Mouse (Mus musculus): ENCODE measurements at regions not wholly inside any gene's neighbourhood (a gene's known extent, or its start where the extent isn't known, plus 50 kb on each side); places are given as distances from the start of the nearest gene placed in this dataset.
"Not testable (repeated sequence)": the region's sequence is repeated elsewhere in the genome, so short reads cannot be mapped to it uniquely, and the experiment has no call there.

DNA sequence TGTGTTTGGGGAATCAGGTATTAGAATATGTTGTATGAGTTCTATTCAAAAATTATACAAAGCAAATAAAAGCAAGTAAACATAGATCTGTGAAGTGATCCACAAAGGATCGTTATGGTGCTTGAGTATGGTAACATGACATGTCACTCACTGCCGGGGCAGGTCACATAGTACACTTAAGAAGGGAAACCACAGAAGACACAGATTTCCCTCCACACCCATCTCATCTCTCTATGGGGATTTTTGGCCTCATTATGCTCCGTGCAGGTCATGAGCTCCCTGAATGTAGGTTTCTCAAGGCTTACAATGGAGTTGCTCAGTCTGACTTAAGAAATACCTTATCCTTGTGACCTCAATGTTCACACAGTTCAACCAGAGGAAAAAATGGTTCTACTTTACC lies 1034.8 kb upstream of the Zfp386 start:
- DNase-seq: no peak
- Histone ChIP-seq H3K27ac (no peak overlapping the region), H3K4me3 (no peak overlapping the region)
- intact Hi-C loops (cut with DNase I): no loop called here
- no peak for TF ChIP-seq CTCF (IDR thresholded peaks at IDR 0.05)

DNA sequence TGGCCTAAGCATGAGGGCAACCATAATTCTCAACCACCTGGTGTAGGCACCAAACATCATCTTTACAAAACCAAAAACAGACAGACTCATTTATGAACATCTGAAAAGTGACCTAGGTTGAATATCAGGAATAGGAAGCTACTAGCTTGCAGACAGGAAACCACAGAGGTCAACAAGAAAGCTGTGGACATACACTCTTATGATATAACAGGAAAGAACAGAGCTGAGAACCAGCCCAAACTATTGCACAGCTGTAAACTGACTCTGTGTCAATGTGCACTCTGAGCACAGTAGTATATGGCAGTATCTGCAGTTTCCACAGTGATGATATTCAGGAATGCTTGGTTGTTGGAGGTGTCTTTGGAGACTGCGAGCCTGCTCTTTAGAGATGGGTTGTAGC lies 1023.8 kb upstream of the Zfp386 start:
- intact Hi-C loops (cut with DNase I): no loop called here
- DNase-seq: no peak
- Histone ChIP-seq H3K4me3 (no peak overlapping the region), H3K27ac (no peak overlapping the region)
- no peak for TF ChIP-seq CTCF (IDR thresholded peaks at IDR 0.05)

DNA sequence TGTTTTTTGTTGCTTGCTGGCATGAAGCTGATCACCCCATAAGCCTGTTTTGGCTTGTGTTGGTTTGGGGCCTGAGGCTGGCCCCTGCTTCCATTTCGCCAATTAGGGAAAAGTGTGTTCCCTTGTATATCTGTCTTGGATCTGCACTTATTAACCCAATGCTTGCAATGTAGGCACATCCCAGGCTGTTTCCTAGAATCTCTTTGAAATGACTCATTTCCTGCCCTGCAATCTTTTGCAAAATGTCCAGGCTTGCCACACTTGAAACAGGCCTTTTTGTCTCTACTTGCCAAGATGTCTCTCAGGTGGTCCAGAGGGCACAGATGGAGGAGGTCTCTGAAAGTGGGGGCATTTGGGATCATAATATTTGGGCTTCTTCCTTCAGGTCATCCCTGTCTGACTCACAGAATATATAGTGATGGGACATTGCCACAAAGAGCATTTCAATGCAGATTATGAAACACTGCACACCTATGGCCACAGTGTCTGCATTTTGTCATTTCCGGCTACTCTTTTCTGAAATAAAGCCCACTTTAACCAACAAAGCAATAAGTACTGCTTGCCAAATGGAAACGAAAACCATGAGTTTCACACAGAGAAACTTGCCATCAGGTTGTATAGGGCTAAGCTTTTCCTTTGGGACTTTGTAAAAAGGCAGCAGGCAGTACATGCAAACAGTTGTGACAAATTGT lies 1012.9 kb upstream of the Zfp386 start:
- no peak overlapping the region for H3K4me3 ChIP-seq
- TF ChIP-seq CTCF (IDR thresholded peaks at IDR 0.05): no peak
- no peak for DNase-seq
- no peak overlapping the region for H3K27ac ChIP-seq
- intact Hi-C loops (cut with DNase I): no loop called here

DNA sequence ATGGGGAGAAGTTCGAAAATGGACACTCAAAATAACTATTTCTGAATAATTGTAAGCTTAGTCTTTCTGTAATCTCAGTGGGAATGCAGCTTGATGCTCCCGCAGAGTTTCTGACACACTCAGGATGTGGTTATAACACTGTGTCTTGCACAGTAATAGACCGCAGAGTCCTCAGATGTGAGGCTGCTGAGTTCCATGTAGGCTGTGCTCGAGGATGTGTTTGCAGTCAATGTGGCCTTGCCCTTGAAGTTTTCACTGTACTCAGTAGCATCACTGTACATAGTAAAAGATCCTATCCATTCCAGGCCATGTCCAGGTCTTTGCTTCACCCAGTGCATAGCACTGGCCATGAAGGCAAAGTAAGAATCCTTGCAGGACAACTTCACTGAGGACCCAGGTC lies 992.4 kb upstream of the Zfp386 start:
- intact Hi-C loops (cut with DNase I): no loop called here
- Histone ChIP-seq H3K27ac (no peak overlapping the region), H3K4me3 (no peak overlapping the region)
- DNase-seq: no peak
- no peak for TF ChIP-seq CTCF (IDR thresholded peaks at IDR 0.05)

DNA sequence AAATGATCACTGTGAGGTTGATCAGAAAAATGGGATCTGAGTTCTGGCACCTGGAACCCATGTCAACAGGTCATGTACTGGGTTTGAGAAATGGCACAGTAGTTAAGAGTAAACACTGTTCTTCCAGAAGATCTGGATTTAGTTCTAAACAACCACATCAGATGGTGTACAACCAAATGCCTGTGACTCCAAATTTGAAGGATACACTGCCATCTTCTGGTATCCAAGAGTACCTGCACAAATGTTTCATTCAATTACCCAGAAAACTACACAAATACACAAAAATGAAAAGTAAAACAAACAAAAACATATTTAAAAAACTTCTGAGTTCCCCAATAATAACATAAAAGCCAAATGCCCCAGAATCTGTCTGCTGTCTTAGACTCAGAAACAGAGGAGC lies 987.6 kb upstream of the Zfp386 start:
- intact Hi-C loops (cut with DNase I); DNase-seq; H3K27ac ChIP-seq; H3K4me3 ChIP-seq: not testable (repeated sequence)

DNA sequence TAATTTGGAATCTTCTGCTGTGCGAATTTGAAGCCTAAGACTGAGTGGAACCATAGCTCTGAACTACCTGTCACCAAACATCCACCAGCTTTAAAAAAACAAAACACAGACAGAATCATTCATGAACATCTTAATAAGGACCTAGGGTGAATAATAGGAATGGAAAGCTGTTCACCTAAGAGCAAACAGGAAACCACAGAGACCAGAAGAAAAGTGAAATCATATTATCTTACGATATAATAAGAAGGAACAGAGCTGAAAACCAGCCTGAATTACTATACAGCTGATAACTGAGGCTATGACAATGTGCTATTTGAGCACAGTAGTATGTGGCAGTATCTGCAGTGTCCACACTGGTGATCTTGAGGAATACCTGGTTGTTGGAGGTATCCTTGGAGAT lies 980.3 kb upstream of the Zfp386 start:
- intact Hi-C loops (cut with DNase I): no loop called here

DNA sequence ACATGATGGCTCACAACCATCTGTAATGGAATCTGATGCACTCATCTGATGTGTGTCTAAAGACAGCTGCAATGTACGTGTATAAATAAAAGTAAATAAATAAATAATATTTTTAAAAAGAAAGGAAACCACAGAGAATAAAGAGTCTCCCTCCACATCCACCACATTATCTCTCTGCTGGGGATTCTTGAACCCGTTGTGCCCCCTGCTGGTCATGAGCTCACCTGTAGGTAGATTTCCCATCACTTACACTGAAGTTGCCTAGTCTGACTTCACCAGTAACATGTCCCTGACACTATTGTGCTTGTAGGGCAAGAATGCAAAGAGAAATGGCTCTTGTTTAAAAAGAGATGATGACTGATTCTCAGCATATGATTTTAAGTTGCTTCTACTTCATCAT lies 956.1 kb upstream of the Zfp386 start:
- H3K27ac ChIP-seq; DNase-seq; intact Hi-C loops (cut with DNase I); H3K4me3 ChIP-seq: not testable (repeated sequence)

More for the DNA sequence above, 980.3 kb upstream of the Zfp386 start:
- no peak for TF ChIP-seq CTCF (IDR thresholded peaks at IDR 0.05)
- no peak overlapping the region for H3K4me3 ChIP-seq
- DNase-seq: no peak
- no peak overlapping the region for H3K27ac ChIP-seq

DNA sequence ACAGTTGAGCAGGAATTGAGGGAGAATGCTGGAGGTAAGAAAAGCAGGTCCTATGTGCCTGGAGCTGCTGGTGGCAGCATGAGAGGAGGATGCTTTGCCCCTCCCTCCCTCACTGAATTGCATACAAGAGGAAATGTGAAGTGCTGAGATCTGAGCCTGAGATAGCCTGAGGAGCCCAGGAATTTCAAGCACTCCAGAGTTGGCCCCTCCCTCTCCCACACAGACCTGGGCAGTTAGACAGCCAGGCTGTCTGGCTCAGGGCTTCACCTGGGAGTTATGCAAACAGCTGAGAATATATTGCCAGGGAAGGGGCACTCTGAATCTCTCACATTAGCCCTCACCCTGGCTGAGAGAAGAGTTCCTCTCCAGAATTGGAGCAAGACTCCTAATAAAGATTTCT lies 937.8 kb upstream of the Zfp386 start:
- no peak for DNase-seq
- Histone ChIP-seq H3K4me3 (no peak overlapping the region), H3K27ac (no peak overlapping the region)
- intact Hi-C loops (cut with DNase I): no loop called here
- no peak for TF ChIP-seq CTCF (IDR thresholded peaks at IDR 0.05)

DNA sequence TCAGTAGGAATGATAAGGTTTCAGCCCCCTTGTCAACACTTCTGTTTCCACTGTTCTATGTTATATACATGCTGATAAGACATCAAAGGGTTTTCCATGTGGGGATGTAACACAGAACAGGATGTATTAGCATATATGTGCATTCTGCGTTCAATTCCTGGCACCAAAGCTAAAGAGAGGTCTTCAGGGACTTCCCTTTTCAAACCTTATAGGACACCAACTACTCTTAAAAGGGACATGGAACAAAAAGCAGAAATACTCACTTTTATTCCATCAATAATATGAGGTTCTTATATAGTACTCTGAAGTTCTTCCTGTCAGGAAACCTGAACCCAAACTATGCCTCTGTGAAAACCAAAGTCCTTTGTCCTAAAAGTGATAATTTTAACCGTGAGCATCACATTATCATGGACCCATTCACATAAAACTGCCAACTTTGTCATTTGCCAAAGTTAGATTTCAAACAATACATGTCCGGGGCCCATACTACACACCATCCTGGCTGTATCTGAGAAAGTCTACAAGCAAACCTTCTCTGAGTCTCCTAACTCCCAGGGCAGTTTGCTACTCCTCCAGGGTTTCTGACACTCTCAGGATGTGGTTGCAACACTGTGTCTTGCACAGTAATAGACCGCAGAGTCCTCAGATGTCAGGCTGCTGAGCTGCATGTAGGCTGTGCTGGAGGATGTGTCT lies 928.2 kb upstream of the Zfp386 start:
- DNase-seq; intact Hi-C loops (cut with DNase I); H3K4me3 ChIP-seq; H3K27ac ChIP-seq: not testable (repeated sequence)

DNA sequence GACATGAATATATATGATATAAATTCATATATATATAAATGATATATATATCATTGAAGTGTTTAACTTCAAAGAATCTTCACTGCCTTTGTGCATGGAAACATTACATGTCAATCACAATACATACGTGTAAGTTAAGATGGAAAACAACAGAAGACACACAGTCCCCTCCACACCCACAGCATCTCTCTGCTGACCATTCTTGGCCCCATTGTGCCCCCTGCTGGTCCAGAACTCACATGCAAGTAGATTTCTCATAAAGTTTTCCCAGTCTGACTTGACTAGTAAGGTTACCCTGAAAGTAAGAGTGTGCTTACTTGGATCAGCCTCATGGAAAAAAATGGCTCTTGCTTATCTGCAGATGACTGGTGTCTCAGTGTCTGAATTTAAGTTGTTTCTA lies 926.3 kb upstream of the Zfp386 start:
- no peak for DNase-seq
- TF ChIP-seq CTCF (IDR thresholded peaks at IDR 0.05): no peak
- no peak overlapping the region for H3K4me3 ChIP-seq
- H3K27ac ChIP-seq: no peak overlapping the region
- intact Hi-C loops (cut with DNase I): no loop called here

DNA sequence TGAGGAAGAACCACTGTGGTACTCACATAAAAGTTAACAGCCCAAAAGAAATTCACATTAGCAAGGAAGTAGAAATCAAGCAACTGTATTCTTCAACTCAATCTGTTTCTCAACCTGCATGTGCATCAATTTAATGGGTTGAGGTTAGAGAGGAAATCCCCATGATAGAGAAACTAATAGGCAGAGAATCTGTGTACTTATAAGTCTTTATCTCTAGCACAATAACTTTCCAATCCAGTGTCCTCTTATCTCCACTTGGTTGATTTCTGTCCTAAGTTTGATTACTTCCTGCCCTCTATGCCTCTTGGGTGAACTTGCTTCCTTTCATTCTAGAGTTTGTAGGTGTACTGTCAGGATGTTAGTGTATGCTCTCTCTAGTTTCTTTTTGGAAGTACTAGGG lies 925.6 kb upstream of the Zfp386 start:
- H3K27ac ChIP-seq: no peak overlapping the region
- no peak for DNase-seq
- intact Hi-C loops (cut with DNase I): no loop called here
- no peak overlapping the region for H3K4me3 ChIP-seq
- no peak for TF ChIP-seq CTCF (IDR thresholded peaks at IDR 0.05)

DNA sequence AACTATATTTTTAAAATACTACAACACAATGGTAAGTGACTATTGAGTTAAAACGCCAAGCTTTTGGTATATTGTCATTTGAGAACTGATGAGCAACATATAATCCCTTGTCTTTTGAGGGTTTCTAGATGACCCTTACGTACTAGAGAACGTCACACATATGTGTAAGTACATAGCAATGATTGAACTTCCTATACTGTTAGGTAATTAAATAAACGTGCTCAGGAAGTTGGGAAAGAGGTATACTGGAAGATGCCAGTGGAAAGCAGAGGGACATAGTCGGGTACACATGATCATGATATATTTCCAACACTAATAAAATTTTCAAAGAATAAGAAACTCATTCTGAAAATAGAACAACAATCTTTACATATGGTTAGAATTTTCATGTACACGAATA lies 914.6 kb upstream of the Zfp386 start:
- H3K4me3 ChIP-seq; DNase-seq; intact Hi-C loops (cut with DNase I); H3K27ac ChIP-seq: not testable (repeated sequence)

DNA sequence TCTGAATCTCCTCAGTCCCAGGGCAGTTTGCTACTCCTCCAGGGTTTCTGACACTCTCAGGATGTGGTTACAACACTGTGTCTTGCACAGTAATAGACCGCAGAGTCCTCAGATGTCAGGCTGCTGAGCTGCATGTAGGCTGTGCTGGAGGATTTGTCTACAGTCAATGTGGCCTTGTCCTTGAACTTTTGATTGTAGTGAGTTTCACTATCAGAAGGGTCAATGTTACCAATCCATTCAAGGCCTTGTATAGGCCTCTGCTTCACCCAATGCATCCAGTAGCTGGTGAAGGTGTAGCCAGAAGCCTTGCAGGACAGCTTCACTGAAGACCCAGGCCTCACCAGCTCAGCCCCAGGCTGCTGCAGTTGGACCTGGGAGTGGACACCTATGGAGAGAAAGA lies 902.1 kb upstream of the Zfp386 start:
- H3K4me3 ChIP-seq; H3K27ac ChIP-seq; DNase-seq; intact Hi-C loops (cut with DNase I): not testable (repeated sequence)

DNA sequence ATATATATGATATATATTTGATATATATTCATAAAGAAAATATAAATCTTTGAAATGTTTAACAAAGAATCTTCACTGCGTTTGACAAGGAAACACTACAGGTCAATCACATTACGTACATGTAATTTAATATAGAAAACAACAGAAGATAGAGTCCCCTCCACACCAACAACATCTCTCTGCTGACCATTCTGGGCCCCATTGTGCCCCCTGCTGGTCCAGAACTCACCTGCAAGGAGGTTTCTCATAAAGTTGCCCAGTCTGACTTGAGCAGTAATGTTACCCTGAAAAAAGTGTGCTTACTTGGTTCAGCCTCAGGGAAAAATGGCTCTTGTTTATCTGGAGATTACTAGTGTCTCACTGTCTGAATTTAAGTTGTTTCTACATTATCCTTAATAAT lies 901.1 kb upstream of the Zfp386 start:
- intact Hi-C loops (cut with DNase I); H3K4me3 ChIP-seq; H3K27ac ChIP-seq; DNase-seq: not testable (repeated sequence)

DNA sequence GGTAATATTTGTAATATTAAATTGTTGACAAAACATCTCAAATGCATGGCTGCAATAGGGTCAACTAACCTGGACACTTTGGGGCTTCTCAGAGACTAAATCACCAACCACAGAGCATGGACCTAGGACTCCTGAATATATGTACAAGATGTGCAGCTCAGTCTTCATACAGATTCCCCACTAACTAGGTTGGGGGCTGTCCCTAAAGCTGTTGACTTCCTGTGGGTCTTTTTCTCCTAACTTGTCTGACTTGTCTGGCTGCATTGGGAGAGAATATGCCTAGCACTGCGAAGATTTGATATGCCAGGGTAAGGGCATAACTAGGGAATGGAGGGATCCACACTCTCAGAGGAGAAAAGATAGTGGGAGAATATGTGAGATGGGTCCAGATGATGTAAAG lies 895.6 kb upstream of the Zfp386 start:
- H3K4me3 ChIP-seq; intact Hi-C loops (cut with DNase I); DNase-seq; H3K27ac ChIP-seq: not testable (repeated sequence)

DNA sequence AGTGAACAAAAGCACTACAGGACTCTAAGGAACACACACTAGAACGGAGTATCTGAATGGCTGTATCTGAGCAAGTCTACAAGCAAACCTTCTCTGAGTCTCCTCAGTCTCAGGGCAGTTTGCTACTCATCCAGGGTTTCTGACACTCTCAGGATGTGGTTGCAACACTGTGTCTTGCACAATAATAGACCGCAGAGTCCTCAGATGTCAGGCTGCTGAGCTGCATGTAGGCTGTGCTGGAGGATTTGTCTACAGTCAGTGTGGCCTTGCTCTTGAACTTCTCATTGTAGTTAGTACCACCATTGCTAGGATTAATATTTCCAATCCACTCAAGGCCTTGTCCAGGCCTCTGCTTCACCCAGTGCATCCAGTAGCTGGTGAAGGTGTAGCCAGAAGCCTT lies 889.3 kb upstream of the Zfp386 start:
- H3K27ac ChIP-seq; H3K4me3 ChIP-seq; DNase-seq; intact Hi-C loops (cut with DNase I): not testable (repeated sequence)

DNA sequence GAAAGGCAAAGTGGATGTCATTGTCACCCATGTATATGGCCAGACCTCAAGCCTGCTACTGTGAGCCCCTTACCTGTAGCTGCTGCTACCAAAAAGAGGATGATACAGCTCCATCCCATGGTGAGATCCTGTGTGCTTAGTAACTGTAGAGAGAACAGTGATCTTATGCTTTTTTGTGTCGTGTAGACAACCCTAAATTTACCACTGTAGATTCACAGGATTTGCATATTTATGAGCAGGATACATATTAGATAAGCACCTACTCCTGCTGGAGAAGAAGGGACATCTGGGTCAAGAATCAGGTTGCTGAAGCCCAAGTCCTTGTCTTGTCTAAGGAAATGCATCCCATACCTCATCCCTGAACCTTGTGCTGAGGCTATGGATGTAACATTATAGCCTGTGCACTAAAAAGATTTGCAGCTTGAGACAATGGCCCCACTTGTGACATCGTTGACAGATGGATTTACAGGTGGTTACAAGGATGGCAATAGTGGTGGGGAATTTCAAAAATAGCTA lies 888.7 kb upstream of the Zfp386 start:
- DNase-seq; H3K27ac ChIP-seq; H3K4me3 ChIP-seq; intact Hi-C loops (cut with DNase I): not testable (repeated sequence)

DNA sequence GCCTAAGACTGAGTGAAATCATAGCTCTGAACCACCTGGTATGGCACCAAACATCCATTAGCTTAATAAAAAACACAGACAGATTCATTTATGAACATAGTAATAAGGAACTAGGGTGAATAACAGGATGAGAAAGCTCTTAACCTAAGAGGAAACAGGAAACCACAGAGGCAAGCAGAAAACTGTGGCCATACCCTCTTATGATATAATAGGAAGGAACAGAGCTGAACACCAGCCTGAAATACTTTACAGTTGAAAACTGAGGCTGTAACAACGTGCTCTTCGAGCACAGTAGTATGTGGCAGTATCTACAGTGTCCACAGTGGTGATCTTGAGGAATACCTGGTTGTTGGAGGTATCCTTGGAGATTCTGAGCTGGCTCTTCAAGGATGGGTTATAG lies 882.0 kb upstream of the Zfp386 start:
- H3K27ac ChIP-seq; DNase-seq; intact Hi-C loops (cut with DNase I); H3K4me3 ChIP-seq: not testable (repeated sequence)

DNA sequence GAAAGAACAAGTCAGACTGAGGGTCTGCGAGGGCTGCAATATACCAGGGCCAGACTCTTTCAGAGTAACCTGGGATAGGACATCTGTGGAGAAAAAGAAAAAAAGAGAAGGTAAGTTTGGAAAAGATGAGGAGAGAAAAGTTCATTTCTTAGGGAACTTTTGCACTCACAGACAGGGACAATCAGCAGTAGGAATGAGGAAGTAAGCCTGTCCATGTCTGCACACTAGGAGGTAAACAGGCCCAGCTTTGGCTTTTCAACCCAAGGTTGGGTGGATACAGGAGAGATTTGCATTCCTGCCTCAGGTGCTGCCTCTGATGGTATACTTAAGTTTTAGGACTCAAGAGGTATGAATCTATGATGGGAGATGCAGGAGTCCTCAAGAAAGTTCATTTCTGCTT lies 881.5 kb upstream of the Zfp386 start:
- H3K4me3 ChIP-seq; DNase-seq; intact Hi-C loops (cut with DNase I); H3K27ac ChIP-seq: not testable (repeated sequence)
